Mouse (Mus musculus) bone marrow macrophage, adult 2 months (primary cell): ENCODE results near the gene Sdccag8.

ENCODE experiments used
- CTCF ChIP-seq: IDR thresholded peaks from 2 replicates; pipeline ENCODE4 v1.5.1; 2012; ENCODE audit warnings: low read depth, mild to moderate bottlenecking, low read length, moderate library complexity
- POLR2A ChIP-seq: IDR thresholded peaks from 2 replicates; pipeline ENCODE4 v1.6.1; 2012; ENCODE audit warnings: mild to moderate bottlenecking, low read depth, low read length, borderline replicate concordance

DNA sequence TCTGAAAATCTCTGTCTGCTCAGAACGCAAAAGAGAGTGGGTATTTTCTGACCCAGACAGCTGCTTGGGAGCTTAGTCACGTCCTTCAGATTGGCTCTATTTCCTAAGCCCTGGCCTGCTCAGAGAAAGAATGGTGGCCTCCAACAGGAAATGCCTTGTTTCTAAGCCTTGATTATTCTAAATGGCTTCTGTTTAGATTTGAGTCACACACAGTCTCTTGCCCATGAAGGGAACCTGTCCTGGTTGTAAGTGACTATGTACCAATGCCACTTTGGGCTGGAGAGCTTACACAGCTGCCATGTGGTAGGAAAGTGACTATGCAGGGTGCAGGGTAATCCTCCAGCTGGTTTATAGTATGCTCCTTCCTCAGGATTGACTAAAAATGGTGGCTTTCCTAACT is 199.9 kb downstream of the Sdccag8 start:
- no peak for TF ChIP-seq CTCF
- no peak for TF ChIP-seq POLR2A
